Mouse (Mus musculus): ENCODE results near the gene Mag.
A peak's percentile ranks its signal among the peaks of the same experiment; 100 is the strongest.

GRCm38 (mm10) chr7:30958109-30958865 lies 43.6 kb upstream of the Mag start:
- TF ChIP-seq HCFC1 (IDR thresholded peaks at IDR 0.05; ENCODE audit: borderline replicate concordance, insufficient read depth, low read length) (no peak), ZC3H11A (IDR thresholded peaks at IDR 0.05; ENCODE audit: borderline replicate concordance, low read depth, low read length) (no peak), MAFK (IDR thresholded peaks at IDR 0.05; ENCODE audit: insufficient read depth, low read depth, low read length) (no peak), ZNF384 (IDR thresholded peaks at IDR 0.05; ENCODE audit: low read depth, low read length) (no peak), CHD2 (IDR thresholded peaks at IDR 0.05; ENCODE audit: low read depth, low read length) (peak; percentile 54; the same call in 1 of the 2 replicates)
